Mouse (Mus musculus): ENCODE measurements around the gene Plxna2.

Plxna2 gene

DNA sequence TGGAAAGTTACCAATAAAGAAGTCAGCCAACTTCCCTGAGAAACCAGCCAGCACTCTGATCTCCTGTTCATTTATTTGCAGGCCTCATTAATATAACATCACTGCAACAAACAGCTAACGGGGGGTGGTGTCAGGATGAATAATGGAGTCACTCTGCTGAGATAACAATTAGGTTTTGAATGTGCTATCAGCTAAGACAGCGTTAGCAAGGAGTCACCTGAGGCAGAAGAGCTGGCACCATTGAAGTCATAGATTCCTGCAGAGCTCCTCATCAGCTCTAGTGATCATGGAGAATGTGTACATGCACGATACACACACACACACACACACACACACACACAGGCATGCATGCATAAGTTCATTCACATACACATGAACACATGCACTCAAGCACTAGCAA is 154.0 kb downstream of the Plxna2 start:
- DNase-seq (ENCODE audit: low spot score), result no peak

DNA sequence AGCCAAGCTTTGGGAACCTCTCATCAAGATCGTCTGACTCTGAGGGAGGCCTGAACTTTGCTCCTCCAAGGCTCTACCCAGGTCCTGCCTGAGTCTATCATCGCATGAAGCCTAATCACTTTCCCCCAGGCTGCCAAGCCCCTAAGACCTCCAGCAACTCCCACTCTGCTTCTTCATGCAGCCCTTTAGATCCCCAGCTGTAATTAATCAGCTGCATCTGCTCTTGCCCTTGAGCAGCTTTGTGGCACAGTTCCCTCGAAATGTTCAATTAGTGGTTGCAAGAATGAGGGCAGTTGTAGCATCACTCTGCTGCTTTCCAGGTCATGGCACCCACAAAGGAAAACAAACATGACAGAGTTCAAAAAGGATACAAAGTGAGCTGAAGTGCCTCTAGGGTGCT is 155.9 kb downstream of the Plxna2 start:
- DNase-seq (ENCODE audit: low spot score), result no peak

DNA sequence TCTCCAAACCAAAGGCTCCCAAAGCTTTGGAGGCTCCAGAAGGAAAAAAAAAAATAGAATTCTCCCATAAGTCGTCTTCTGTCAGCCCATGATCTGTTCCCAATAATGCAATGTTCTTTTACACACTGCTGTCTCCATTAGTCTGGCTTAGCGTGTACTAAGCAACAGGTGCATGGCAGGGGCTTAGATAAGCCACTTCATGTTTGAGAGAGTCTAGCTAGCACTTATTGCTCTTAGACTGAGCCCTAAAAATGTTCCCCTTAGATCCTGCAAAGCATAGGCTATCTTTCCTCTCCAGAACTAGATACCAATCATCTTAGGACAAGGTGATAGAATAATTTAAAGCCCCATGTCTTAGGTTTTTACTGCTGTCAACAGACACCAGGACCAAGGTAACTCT is 156.3 kb downstream of the Plxna2 start:
- no peak for DNase-seq (ENCODE audit: low spot score)

DNA sequence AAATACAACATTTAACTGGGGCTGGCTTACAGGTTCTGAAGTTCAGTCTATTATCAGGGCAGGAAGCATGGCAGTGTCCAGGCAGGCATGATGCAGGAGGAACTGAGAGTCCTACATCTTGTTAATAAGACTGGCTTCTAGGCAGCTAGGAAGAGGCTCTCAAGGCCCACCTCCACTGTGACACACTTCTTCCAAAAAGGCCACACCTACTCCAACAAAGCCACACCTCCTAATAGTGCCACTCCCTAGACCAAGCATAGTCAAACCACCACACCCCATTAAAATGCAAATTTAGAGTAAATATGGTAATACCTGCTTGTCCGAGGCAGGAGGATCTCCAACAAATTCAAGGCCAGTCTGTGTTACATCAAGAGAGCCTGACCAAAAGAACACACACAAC is 156.7 kb downstream of the Plxna2 start:
- no peak for DNase-seq (ENCODE audit: low spot score)

DNA sequence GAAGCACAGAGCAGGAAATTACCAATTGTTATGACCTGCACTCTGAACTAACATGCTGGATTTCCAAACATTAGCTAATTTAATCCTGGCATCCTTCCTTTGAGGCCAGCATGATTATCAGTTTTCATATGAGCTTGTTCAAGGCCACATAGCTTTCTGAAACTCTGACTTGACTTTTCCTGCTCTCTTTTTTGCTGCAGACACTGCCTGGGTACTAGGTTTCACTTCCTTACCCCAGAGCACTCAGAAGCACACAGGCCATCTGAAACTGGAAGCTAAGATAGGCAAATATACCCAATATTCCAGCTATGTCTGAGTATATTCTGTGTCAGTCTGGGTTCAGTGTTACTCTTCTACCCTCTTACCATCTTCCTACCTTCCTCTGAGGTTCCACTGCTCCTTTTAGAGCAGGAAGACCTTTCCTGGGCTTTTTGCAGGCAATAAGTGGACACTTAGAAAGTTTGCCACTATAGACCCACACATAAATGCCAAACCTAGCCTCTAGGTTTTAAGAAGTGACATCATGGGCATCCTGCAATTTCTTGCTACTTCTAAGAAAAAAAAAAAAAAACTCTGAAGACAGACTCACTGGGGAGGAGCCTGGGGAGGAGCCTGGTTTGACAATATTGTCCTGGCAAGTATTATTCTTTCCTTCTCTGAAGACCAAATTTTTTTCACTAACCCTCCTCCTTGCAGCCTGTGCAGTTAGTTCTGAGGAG is 157.8 kb downstream of the Plxna2 start:
- DNase-seq (ENCODE audit: low spot score), result no peak

DNA sequence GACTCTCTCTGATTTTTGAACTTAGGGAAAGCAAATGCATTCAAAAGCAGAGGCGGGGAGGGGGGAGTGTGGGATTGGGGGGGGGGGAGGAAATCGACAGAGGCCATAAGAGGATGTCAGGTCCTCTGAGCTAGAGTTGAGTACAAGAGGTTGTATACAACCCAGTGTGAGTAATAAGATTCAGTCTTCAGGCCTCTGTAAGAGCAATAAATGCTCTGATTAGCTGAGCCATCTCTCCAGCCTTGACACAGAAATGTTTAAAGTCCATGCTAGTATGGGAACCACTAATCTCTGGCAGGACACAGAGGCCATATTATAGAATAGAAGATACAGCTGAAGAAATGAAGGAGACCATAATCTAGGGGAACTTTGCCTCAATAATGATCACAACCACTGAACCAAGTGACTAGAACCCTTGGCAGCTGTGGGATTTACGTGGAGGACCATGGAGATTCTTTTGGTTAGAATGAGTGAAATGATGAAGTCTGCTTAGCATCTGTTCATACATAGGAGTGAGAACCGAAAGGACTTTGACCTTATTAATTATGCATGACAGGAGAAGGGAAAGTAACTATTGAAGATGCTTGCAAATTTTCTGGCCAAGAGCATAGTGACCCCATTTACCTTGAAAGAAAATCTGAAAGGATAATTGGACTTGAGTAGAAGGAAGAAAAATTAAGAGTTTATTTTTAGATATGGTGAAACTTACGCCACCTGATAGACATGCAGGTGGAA is 158.7 kb downstream of the Plxna2 start:
- no peak for DNase-seq (ENCODE audit: low spot score)

DNA sequence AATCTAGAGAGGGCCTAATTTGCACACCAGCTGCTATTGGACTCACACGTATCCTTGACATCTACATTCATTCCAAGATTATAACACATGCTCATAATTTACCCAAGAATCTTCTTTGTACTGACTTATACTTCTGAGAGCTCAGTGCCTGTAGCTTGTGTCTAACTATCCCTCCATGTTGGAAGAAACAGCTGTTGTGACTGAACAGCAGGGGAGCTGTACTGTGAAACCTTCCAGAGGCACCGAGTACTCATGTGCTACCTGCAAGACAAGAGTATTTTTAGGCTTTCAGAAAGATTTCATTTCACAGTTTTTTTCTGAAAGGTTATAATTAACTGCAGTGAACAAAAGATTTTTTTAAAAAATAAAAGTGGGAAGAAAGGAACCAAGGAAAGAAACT is 159.6 kb downstream of the Plxna2 start:
- no peak for DNase-seq (ENCODE audit: low spot score)

DNA sequence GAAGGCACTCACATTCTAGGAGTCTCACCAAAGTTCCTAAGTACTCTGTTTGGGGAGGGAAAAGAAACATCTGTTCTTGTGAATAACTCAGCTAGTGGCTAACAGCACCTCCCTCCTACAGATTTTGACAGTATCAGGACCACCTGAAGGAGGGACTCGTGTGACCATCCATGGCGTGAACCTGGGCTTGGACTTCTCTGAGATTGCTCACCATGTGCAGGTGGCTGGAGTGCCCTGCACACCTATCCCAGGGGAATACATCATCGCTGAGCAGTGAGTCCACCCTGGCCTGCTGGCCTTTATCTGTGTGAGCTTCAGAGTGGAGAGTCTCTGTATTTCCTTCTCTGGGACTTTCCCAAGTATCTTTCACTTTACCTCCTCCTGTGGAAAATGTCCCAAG is 162.4 kb downstream of the Plxna2 start:
- no peak for DNase-seq (ENCODE audit: low spot score)

DNA sequence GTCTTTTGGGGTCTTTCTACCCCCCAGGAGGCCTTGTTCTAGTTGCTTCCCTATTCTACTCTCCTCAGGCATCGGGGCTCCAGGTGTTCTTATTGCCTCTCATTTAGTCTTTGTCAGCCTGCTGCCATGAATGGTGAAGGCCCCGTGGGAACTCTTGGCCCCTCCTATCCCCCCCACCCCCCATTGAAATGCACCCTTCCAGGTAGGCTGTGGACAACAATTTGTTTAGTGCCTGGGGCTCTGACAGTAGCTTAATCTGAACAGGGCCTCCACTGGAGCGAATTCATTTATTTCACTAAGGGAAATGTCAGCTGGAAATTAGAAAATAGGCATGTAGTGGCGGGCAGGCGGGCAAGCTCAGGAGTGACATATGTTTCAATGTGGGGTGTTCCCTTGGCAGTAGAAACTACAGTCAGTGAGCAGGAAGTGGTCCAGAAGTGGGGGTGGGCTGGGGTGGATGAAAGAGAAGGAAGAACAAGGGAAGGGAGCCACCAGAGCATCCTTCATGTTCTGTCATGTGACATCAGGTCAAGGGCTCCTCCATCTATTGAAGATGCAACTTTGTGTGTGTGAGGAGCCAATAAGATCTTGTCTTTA is 162.9 kb downstream of the Plxna2 start:
- no peak for DNase-seq (ENCODE audit: low spot score)

DNA sequence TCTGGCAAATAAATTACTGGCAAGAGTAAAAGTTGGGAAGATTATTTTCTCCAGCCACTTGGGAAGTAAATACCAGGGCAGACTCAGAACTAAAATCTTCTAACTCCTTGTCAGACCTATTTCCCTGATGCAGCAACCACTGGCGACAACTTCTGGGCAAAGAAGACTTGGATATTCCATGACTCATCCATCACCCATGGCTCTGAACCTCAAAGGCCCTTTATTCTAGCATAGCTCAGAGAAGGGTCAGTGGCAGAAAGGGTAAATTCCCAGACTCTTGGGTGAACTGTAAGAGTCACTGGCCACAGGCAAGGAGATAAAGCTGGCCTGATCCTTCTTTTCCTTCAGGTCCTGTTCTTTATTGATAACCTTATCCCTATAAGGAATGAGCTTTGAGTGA is 163.5 kb downstream of the Plxna2 start:
- DNase-seq (ENCODE audit: low spot score), result no peak

DNA sequence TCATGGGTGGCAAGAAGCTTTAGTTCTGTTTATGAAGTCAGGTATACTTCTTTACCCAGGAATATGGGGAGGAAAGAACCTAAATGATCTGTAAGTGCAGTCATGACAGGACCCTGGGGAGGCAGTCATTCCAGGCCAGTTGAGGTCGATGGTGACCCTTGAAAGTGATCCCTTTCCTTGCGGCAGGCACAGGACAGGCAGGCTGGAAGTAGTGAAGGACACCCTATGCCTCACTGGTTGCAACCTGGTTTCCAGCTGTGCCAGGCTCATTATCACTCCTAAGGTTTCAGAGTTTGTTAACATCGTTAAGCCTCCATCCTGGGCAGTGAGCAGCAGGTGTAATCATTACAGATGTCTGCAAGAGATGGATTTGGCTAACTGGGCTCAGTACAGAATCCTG is 164.3 kb downstream of the Plxna2 start:
- DNase-seq (ENCODE audit: low spot score), result no peak

DNA sequence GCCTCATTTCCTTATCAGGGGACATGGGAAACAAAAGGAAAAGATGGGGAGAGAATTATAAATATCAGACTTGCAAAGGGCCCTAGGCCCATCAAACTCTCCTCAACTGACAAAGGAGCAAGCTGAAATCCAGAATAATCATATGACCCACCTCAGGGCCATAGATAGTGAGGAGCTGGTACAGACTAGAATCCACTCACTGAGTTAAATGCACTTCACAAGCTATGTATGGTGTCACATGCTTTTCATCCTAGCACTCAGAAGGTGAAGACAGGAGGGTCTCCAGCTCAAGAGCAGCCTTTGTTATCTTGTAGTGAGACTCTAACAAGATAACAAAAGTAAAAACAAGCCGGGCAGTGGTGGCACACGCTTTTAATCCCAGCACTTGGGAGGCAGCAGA is 169.6 kb downstream of the Plxna2 start:
- no peak for DNase-seq (ENCODE audit: low spot score)

DNA sequence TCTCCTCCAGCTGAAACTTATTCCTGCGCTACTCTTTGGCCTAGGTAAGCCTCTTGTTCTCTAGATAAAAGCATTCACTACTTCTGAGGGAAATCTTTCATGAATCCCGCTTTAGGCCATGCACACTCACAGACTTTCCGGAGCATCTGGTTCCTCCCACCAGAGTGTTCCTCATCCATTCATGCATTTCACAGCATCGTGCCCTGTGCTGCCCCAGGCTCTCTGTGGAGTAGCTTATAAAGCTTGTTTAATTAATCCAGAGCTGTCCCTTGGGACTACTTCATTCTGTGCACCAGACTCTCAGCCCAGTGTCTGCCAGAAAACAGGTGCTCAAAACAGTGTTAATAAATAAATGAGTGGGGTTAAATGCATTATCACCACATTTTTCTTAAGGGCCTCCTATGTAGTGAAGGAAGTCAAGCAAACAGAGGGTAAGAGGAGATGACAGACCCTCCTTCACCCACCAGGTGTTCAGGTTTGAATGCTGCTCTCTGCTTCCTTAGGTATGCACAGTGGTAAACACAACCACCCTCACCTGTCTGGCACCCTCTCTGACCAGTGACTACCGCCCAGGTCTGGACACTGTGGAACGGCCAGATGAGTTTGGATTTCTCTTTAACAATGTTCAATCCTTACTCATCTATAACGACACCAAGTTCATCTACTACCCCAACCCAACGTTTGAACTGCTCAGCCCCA is 175.4 kb downstream of the Plxna2 start:
- no peak for DNase-seq (ENCODE audit: low spot score)

DNA sequence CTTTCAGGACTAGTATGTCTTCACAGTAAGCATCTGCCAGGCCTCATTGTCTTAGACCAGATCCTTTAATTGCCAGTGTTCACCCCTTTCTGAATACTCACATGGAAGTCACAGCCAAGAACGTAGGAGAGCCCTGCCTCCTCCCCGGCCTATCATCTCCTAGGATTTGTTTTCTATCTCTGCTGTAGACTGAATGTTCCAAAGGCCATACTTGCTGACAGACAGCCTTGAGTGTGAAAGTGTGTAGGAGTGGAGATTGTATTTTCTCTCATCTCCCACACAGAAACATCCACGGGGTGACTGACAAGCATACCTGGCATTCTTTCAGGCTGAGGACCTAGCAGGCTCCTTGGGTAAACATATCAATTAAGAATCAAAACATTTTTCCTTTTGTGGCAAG is 177.3 kb downstream of the Plxna2 start:
- DNase-seq (ENCODE audit: low spot score), result no peak

DNA sequence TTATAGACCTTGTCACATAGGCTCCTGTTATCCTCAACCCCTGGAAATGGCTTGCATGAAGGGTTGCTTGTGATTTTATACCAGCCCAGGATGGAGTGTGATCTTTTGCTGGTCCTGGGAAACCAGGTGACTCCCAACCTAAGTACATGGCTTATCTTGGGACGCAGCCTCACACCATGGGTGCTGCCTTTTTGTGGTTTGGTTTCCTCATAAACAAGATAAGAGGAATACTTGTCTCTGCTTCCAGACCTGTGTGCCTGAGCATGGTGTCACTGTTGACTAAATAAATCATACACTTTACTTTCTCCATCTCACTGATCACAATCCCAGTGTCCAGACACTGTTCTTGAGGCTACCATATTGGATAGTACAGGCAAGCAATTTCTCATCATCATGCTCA is 179.8 kb downstream of the Plxna2 start:
- no peak for DNase-seq (ENCODE audit: low spot score)

DNA sequence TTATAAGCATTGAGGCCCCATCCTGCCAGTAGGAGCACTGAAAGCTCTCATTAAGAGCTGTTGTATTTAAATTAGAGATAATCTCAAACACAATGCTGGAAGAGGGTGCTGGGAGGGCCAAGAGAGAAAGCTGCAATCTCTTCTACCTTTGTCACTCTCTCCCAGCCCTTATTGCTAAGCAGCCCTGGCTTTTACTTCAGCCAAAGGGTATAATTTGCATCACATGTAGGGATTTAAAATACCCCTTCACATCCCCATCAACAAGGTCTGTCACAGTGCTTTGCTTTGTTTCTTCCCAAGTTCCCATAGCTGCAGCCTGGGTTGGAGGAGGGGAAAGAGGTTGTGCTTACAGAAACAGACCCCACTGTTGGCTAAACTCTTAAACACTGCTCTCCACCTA is 180.5 kb downstream of the Plxna2 start:
- no peak for DNase-seq (ENCODE audit: low spot score)

DNA sequence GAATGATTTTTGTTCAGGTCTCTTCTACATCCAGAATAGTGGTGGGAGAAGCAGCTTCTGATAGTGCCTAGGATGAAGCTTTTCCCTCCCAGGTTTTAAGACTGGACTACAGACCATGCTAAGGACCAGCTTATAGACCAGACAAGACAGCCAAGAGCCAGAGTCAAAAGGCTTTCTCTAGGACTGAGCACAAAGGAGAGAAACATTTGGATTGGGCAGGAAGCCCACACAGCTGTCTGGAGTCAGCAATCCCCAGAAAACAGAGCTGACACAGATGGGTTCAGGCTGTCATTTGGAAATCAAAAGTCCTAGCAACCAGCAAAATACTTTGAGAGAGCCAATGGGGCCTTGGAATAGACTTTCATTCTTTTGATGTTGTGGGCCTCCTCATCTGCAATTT is 190.2 kb downstream of the Plxna2 start:
- DNase-seq (ENCODE audit: low spot score), result no peak

DNA sequence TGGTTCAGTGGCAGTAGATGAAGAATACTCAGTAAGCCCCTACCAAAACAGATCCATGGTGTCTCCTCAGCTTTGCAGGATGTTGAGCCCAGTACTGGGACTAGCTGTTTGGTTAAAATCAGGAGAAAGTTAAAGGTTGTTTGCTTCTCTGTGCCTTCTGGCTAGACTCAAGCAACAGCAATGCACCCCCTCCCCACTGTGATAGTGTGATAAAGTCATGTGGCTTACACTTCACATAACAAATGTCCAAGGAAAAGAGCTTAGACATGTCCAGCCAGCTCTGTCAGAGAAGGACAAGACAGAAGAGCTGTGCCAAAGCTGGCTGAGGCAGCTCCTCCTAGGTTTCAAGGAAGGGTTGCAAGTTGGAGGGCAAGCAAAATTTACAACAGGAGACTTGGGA is 190.7 kb downstream of the Plxna2 start:
- no peak for DNase-seq (ENCODE audit: low spot score)

DNA sequence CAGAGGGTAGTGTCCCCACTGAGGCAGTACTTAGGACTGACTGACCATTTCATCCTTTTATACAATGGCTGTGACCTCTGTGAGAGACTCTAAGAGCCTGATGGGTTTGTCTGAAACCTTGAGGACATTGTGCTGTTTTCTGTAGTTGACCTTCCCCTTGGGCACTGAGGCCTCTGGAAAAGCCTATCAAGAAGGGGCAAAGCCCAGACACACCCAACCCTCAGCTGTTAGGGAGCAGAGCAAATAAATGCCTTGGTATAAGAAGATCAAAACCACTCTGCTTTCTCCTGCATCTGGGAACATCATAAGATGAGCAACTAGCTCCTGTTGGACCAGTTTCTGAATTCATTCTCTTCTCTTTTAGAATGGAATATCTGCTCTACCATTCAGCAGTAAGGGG is 191.6 kb downstream of the Plxna2 start:
- DNase-seq (ENCODE audit: low spot score), result no peak

DNA sequence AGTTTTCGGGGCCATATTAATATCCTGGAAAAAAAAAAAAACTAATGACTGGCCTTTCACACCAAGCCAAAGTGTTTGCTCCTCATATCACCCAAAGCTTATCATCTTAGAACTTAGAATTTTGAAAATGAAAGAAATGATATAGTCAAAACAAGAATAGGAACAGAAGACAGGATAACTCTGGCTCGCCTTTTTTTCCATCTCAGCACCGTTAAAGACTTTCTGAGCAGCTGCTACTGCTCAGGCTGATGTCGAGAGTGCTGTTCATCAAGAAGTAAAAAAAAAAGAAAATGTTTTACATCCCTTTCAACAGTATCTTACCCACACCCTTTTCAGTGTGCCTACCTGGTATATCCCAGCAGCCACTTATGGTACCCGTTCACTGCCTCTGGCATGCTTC is 196.2 kb downstream of the Plxna2 start:
- no peak for DNase-seq (ENCODE audit: low spot score)

DNA sequence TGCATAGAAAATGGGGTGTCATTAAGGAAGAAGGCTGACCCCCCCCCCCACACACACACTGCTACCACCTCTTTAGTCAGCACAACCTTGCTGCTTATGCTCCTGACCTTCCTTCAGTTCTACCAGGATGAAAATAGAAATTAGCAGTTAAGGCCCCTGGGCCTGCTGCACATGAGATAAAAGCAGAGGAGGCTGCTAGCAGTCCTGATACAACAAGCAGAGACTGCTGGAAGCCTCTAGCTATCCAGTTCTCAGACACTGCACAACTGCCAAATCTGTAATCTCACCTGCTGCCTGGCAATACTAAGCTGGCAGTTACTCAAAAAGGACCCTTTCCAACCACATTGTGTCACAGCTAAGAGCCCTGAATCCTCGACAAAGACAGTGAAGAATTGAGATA is 197.5 kb downstream of the Plxna2 start:
- no peak for DNase-seq (ENCODE audit: low spot score)

DNA sequence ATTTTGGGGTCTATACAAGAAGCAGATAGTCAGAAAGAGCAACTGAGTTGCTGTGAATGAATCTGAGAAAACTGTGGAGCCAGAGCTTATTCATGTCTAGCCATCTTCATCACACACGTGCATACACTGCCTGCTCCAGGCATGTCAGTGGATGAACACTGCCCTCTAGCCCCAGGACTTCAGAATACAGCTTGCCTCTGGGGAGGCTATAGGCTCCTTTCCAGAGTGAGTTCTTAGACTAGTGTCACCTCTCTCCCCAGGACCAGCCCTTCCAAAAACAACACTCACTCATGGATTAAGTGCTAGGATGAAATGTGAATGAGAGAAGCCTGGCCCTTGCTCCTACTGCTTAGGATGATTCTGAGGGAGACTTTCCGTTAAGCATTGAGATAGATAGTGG is 198.9 kb downstream of the Plxna2 start:
- DNase-seq (ENCODE audit: low spot score), result no peak

DNA sequence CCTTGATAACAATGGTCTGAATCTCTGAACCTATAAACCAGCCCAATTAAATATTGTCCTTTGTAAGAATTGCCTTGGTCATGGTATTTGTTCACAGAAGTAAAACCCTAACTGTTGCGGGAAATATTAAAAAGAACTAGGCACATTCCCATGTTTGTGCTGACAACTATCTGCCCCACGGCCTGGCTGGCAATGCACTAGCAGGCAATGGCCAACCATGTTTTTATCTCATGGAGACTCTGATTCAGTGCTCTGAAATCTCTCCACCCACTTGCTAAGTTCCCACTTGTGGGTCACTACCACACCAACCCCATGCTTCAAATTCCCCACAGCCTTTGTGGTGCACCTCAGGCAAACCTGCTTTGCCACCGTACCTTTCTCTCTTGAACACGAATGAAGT is 202.9 kb downstream of the Plxna2 start:
- DNase-seq (ENCODE audit: low spot score), result no peak
